Mouse (Mus musculus) embryo, embryonic 11 days (tissue): ENCODE data around the gene Grin2d.

ENCODE experiments used
- DNase-seq: peaks from one replicate; pipeline ENCODE4 v3.0.0-alpha.2; 2015

Gene Grin2d

GRCm38 (mm10) chr7:45897258-45897757 lies 19.1 kb upstream of the Grin2d start:
- peak; percentile 70 for DNase-seq

DNA sequence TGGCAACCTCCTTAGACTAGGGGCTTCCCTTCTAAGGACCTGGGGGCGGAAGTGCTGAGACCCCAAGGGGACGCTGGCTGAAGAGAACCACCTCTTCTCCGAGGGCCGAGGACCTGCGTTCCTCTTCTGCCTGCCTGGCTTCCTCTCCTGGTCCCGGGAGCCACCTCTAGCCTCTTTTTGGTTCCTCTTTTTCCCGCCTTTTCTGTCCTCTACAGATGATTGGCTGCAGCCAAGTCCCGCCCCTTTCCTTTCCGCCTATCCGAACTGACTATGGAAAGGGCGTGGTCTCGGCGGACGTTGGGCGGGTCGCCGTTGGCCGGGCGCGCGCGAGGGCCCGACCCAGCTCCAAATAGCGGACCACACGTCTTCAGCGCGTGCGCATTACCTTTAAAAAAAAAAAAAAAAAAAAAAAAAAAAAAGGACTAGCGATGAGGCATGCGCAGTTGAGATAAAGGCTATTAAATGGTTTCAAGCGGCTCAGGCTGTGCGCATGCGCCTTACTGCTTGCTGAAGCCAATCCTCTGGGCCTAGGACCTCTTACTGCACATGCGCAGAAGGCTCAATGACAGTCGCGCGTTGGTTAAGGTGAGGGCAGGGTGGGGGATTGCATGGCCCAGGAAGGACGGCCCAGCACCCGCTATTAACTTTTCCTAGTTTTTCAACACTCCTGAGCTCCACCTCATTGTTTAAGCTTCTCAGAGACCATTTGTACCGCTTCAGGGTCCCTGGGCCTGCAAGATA lies 18.5 kb upstream of the Grin2d start, which contains the start of the genes Syngr4 and Tmem143:
Syngr4 (minus strand) TSS at position 198 of the 741 bp plus-strand sequence.
Tmem143 (plus strand) TSS at position 425 of the 741 bp plus-strand sequence.
- peak; percentile 98 for DNase-seq

- no peak for DNase-seq
Observed at GRCm38 (mm10) chr7:45895931-45896516, 17.8 kb upstream of the Grin2d start.

DNA sequence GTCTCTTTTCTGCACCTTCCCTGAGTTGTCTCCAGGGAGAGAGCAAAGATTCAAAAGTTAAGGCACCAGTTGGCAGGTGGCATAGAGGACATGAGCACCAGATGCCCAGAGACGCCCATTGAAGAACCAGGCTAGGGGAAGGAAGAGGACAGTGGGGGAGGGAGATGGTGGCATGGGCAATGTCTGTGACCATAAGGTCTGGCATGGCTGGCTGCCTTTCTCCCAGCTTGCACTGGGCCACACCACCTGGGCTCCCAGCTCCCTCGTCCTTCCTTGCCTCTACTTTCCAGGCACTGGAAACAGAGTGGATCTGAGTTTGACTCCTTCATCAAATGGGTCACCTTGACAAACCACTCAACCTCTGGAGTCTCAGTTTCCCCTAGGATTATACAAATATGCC lies 14.5 kb upstream of the Grin2d start:
- DNase-seq, result no peak

GRCm38 (mm10) chr7:45887246-45887645 lies 9.1 kb upstream of the Grin2d start:
- DNase-seq, result no peak

- DNase-seq, result no peak
Observed at GRCm38 (mm10) chr7:45881011-45881410, 2.8 kb upstream of the Grin2d start.

DNA sequence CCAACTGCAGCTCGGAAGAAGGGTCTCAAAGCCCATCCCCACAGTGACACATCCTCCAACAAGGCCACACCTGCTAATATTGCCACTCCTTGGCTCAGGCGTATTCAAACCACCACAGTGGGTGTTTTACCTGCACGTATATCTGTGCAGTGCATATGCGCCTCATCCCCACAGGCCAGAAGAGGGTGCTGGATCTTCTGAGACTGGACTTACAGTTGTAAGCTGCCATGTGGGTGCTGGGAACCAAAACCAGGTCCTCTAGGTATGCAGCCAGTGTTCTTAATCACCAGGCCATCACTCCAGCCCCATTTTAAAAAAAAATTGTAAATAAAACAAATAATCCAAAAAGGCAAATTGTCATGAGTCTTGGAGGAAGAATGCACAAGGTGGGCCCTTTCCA lies 2.4 kb upstream of the Grin2d start:
- DNase-seq, result no peak

- no peak for DNase-seq
Observed at GRCm38 (mm10) chr7:45876895-45877294, 1.3 kb downstream of the Grin2d start.

- DNase-seq, result peak; percentile 71
Observed at GRCm38 (mm10) chr7:45873061-45873947, 4.9 kb downstream of the Grin2d start.

DNA sequence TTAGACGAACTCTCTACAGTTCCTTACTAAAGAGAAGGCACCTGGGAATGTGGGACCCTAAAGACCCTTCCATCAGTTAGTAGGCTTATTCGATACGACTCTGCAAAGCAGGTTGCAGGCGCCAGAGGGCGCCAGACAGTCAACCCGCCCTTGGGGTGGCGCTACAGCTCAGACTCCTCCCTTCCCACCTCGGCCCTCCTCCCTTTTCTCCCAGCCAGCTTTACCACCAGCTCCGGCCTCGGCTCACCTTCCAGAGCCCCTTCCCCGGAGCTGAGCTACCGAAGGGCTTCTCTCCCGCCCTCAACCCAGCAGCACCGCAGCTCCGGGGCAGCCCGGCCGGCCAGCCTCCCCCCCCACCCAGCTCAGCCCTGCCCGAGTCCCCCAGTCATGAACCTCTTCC lies 5.6 kb downstream of the Grin2d start, which contains the start of gene Kdelr1:
Kdelr1 (plus strand) TSS at position 149 of the 400 bp plus-strand sequence.
- peak; percentile 93 for DNase-seq

DNA sequence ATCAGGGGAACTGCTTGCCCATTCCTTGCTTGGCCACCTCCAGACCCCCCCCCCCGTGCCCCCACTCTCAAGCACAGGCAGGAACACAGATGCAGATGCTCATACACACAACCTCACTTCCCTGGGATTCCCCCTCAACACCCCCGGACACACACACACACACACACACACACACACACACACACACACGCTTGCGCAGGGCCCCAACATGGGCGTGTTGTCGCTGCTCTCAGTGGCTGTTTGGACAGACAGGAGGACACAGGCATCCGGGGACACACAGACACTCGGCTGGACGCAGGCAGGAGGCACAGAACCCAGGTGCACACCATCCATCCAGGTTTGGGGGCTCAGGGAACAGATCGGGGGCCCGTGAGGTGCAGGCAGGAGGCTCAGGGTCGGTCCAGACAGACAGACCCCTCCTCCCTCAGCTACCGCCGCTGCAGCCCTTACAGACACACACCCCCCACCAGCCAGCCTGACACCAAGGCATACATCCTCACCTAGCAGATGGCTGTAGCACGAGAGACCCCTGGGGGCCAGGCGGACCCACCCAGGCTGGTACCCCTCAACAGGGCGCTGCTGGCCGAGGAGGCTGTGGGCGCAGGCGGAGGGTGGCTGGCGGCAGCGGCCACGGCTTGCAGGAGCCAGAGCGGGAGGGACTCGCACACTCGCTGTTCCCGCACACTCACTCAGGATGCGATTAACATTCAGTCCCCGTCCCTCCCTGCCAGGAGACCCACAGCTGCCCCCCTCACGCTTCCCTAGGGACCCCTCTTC lies 7.7 kb downstream of the Grin2d start:
- DNase-seq, result peak; percentile 45

- DNase-seq, result no peak
Observed at GRCm38 (mm10) chr7:45869787-45870186, 8.4 kb downstream of the Grin2d start.

- DNase-seq, result no peak
Observed at GRCm38 (mm10) chr7:45869107-45869670, 9.0 kb downstream of the Grin2d start.

GRCm38 (mm10) chr7:45867871-45868270 lies 10.3 kb downstream of the Grin2d start:
- no peak for DNase-seq

DNA sequence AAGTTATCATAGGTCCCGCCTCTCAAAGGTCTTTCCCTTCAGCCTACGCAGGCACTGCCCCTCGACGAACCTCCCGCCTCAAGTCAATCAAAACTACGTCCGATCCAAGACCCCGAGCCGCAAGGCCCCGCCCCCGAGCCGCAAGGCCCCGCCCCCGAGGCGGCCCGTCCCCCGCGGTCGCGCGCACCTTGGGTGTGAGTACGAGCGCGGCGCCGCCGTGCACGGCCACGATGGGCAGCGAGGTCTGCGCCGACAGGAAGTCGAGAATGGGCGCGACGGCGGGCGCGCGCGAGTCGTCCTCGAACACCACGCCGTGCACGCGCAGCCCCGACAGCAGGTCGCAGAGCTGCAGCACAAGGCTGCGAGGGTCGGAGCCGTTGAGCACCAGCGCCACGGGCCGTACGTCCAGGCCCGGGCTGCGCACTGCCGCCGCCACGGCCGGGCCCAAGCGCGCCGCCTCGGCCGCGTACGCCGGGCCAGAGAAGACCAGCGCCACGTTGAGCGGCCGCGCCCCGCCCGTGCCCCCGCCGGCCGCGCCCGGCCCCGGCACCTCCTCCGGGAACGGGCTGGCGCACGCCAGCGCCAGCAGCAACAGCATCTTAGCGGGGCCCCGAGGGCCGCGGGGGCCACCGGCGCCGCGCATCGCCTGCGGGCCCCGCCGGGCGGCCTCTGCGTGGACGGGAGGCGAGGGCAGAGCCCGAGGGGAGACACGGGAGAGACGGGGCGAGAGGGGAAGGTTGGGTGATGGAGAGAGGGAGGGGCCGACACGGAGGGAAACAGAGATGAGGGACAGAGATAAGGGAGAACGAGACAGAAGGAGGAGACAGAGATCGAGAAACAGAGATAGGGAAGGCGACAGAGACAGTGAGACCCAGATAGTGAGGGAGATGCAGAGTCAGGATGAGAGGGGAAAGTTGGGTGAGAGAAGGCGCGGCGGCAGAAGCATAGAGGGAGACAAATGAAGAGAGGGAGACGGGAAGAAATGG lies 12.0 kb downstream of the Grin2d start:
- DNase-seq, result peak; percentile 97

DNA sequence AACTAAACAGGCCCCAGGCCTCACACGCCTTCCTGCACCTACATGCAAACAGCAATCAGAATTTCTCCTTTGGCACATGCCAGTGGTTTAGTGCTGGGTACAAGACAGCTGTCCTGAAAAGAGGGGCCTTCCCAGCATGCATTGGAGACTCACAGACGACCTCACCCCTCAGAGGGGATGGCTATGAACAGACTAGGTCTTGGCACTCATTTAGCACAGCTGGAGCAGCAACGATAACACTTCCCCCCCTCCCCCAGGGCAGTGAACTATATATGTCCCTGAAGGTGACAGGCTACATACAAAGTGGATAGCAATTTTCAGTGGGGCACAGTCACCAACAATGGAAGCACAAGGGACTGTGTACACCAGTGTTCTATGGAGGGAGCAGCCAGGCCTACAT lies 13.7 kb downstream of the Grin2d start:
- DNase-seq, result no peak

GRCm38 (mm10) chr7:45862804-45863203 lies 15.4 kb downstream of the Grin2d start:
- DNase-seq, result no peak

DNA sequence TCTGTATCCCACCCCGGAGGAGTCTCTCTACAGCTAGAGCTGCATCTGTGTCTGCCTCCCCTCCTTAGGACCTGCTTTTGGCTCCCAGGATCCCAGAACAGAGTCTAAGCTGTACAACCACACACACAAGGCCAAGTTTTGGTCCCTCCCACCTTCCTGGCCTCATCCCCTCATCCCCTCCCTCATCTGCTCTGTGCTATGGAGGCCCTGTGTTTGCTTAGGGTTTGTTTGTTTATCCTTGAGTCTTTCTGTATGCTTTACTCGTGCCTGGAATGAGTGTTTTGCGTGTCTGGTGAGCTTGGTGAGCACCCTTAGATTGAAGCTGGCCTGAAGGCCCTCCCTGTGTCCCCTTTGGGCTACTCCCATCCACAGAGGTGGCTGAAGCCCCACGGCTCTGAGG lies 19.2 kb downstream of the Grin2d start:
- no peak for DNase-seq

GRCm38 (mm10) chr7:45856950-45857901 lies 21.0 kb downstream of the Grin2d start:
- DNase-seq, result peak; percentile 57
